Mouse (Mus musculus) heart, postnatal 10 days (tissue): Measurements from ENCODE around the gene Ech1. TPM values are rescaled to one million over a fixed set of nuclear protein-coding genes. Genes with fewer than 3 reads are reported as not detected.

Experiments used
- DNase-seq, 2 experiments: peaks; one replicate each; pipeline ENCODE4 v3.0.0; 2021
- intact Hi-C: fragments of 180-260 bp; cut with DNase I; formaldehyde crosslinking; loops from one replicate; pipeline ENCODE4 v1.15.1; 2025
- total RNA-seq, 2 experiments: library from RNA; stranded (reverse); gene quantifications; 2 replicates each; pipeline ENCODE4 v1.2.3; 2021

Gene Ech1
- total RNA-seq, 2 experiments from 2014 or later, result 1,137 to 1,217 TPM

GRCm38 (mm10) chr7:28880554-28880953 lies 55.5 kb downstream of the Ech1 start:
- DNase-seq, result no peak
- intact Hi-C loops, result no loop called here

- intact Hi-C loops, result no loop called here
- DNase-seq, result no peak
These were observed 56.2 kb downstream of the Ech1 start, which contains the start of gene Capn12 for GRCm38 (mm10) chr7:28881199-28881598. TSS of gene Capn12 (plus strand) at chr7:28881422.

Other genes with a start within 250 kb of the Ech1 start
- gene Samd4b, start 227.1 kb upstream of the Ech1 start, total RNA-seq, result 10 to 100 TPM; 37.7 to 40.4 TPM
- 10 to 100 TPM; 11.2 to 15.6 TPM for gene Pak4, start 227.0 kb upstream of the Ech1 start, total RNA-seq
- not detected for gene Acp7, start 193.9 kb upstream of the Ech1 start, total RNA-seq
- gene Fbxo27, start 132.4 kb upstream of the Ech1 start, total RNA-seq, result 1 to 10 TPM in 1 of 2 experiments, under 1 TPM in 1; 0.52 to 1.3 TPM
- 1 to 10 TPM; 1.4 to 1.9 TPM for gene Fbxo17, start 108.4 kb upstream of the Ech1 start, total RNA-seq
- 10 to 100 TPM; 53.0 to 54.4 TPM for gene Mrps12, start 83.4 kb upstream of the Ech1 start, total RNA-seq
- 10 to 100 TPM; 15.6 to 16.4 TPM for gene Sars2, start 83.2 kb upstream of the Ech1 start, total RNA-seq
- not detected for gene Ccer2, start 69.0 kb upstream of the Ech1 start, total RNA-seq
- 10 to 100 TPM; 70.7 to 76.3 TPM for gene Sirt2, start 58.5 kb upstream of the Ech1 start, total RNA-seq
- gene Nfkbib, start 57.7 kb upstream of the Ech1 start, total RNA-seq, result 10 to 100 TPM; 15.4 to 16.1 TPM
- gene Rinl, start 36.2 kb upstream of the Ech1 start, total RNA-seq, result 1 to 10 TPM; 2.1 to 2.2 TPM
- gene Hnrnpl, start 16.7 kb upstream of the Ech1 start, total RNA-seq, result 100 to 1,000 TPM; 423 to 428 TPM
- 10 to 100 TPM; 35.0 to 35.8 TPM for gene Lgals4, start 8.6 kb downstream of the Ech1 start, total RNA-seq
- gene Lgals7, start 38.6 kb downstream of the Ech1 start, total RNA-seq, result 1 to 10 TPM; 2.2 to 2.8 TPM
- gene Capn12, start 56.2 kb downstream of the Ech1 start, total RNA-seq, result under 1 TPM; 0.26 to 0.47 TPM
- gene Actn4, start 137.1 kb downstream of the Ech1 start, total RNA-seq, result 100 to 1,000 TPM; 173 to 174 TPM
- gene Eif3k, start 156.6 kb downstream of the Ech1 start, total RNA-seq, result 100 to 1,000 TPM; 185 to 188 TPM
- gene Map4k1, start 156.8 kb downstream of the Ech1 start, total RNA-seq, result 1 to 10 TPM; 2.0 to 2.2 TPM